Mouse (Mus musculus): ENCODE measurements around the gene Atp8b4.

The Atp8b4 gene

GRCm38 (mm10) chr2:126275511-126275910, 225.0 kb downstream of the Atp8b4 start:
- DNase-seq = no peak

GRCm38 (mm10) chr2:126274826-126275405, 225.6 kb downstream of the Atp8b4 start:
- no peak for DNase-seq

- no peak for DNase-seq
Observed at GRCm38 (mm10) chr2:126274311-126274710, 226.2 kb downstream of the Atp8b4 start.

All from thymus, postnatal 14 days (tissue).